Mouse (Mus musculus) limb, embryonic 14.5 days (tissue): Measurements from ENCODE around the gene Polr2a. TPM values are rescaled to one million over a fixed set of nuclear protein-coding genes. Genes with fewer than 3 reads are reported as not detected.

ENCODE experiments used
- ATAC-seq: fragments of 200-750 bp; cut with Nextera tagmentation; 2 replicates; pipeline ENCODE4 v1.8.0; 2017; ENCODE audit warnings: low read depth, moderate number of reproducible peaks, moderate TSS enrichment; ENCODE audit not compliant: low FRiP score
- DNase-seq: peaks from one replicate; pipeline ENCODE4 v3.0.0-alpha.2; 2015; ENCODE audit warnings: low spot score
- H3K27ac ChIP-seq: fragments of 300-500 bp; sonication (generic); replicated peaks from 2 replicates; pipeline ENCODE4 v1.5.1; 2014; ENCODE audit warnings: low read depth, mild to moderate bottlenecking, low read length, moderate library complexity, mixed read lengths
- H3K27me3 ChIP-seq: fragments of 300-500 bp; sonication (generic); 2 replicates; pipeline ENCODE4 v1.6.1; 2014; ENCODE audit warnings: low read length, mixed read lengths; ENCODE audit not compliant: control insufficient read depth, insufficient read depth
- H3K36me3 ChIP-seq: fragments of 300-500 bp; sonication (generic); 2 replicates; pipeline ENCODE4 v1.6.1; 2014; ENCODE audit warnings: mild to moderate bottlenecking, low read length, moderate library complexity, mixed read lengths; ENCODE audit not compliant: control insufficient read depth, insufficient read depth
- H3K4me1 ChIP-seq: fragments of 300-500 bp; sonication (generic); 2 replicates; pipeline ENCODE4 v1.6.1; 2014; ENCODE audit warnings: antibody characterized with exemption, low read length, mixed read lengths; ENCODE audit not compliant: control insufficient read depth, insufficient read depth
- H3K4me2 ChIP-seq: fragments of 300-500 bp; sonication (generic); replicated peaks from 2 replicates; pipeline ENCODE4 v1.6.1; 2014; ENCODE audit warnings: low read depth, mild to moderate bottlenecking, low read length, moderate library complexity; ENCODE audit not compliant: severe bottlenecking
- H3K4me3 ChIP-seq: fragments of 300-500 bp; sonication (generic); replicated peaks from 2 replicates; pipeline ENCODE4 v1.5.1; 2014; ENCODE audit warnings: low read length
- H3K9ac ChIP-seq: fragments of 300-500 bp; sonication (generic); 2 replicates; pipeline ENCODE4 v1.6.1; 2014; ENCODE audit warnings: mild to moderate bottlenecking, low read depth, low read length, moderate library complexity; ENCODE audit not compliant: severe bottlenecking
- H3K9me3 ChIP-seq: fragments of 300-500 bp; sonication (generic); 2 replicates; pipeline ENCODE4 v1.6.1; 2016; ENCODE audit warnings: low read length; ENCODE audit not compliant: control insufficient read depth
- POLR2A ChIP-seq: fragments of 200-500 bp; IDR thresholded peaks from 2 replicates; pipeline ENCODE4 v1.8.0; 2012; ENCODE audit warnings: inconsistent platforms, mild to moderate bottlenecking, moderate library complexity, borderline replicate concordance; ENCODE audit not compliant: insufficient read depth, insufficient read length; ENCODE audit errors: extremely low read depth
- WGBS: fragments of 180-500 bp; shearing (Covaris S2); extraction: QIAGEN DNeasy Blood & Tissue Kit; methylation state at CpG from one replicate; pipeline ENCODE4 v1.1.7; 2014; 5-methylcytosine and 5-hydroxymethylcytosine counted together
- polyA plus RNA-seq, 2 experiments: library from polyadenylated mRNA; depleted of rRNA in 1 of 2; stranded (reverse) in 1 of 2; unstranded in 1 of 2; fragments of >200 nt; fragmentation: Nextera tagmentation in 1 of 2; extraction: Ambion mirVana in 1 of 2; gene quantifications; 2 replicates each; pipeline versions ENCODE4 v1.2.1 to v1.2.3; 2012 to 2014

The Polr2a gene
- polyA plus RNA-seq, 2 experiments: 40.7 to 76.6 TPM

DNA sequence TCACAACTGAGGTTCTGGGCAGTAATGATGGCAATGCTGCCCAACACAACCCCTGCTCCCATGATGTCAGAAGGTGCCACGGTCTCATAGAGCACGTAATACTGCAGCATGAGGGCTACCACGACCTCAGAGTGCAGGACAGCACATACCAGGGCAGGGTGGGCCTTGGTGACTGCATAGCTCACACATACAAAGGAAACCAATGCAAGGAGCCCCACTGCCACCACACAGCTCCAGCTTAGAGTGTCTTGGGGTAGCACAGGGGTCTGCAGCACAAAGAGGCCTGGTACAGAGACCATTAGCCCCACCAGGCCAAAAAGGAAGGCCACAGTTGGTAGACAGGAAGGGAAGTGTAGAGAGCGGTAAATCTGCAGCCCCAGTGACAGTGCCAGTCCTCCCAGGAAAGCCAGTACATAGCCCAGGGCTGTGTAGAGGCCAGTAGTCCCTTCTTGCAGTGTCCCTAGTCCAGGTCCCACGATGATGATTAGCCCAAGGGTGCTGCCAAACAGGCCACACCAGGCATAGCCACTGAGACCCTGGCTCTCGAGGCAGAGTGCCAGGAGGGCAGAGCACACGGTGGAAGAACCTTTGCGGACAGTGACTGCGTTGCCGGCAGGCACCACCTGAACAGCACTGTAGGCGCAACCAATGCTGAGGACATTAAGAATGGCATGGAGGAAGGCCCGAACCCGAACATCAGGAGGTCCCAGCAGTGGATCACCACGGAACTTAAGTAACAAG, 1.9 kb upstream of the Polr2a start:
- WGBS: 86% methylated on average over 14 of the region's 14 CpGs
- DNase-seq: no peak
- Histone ChIP-seq H3K27ac (peak overlapping the region; percentile 95), H3K4me3 (peak overlapping the region; percentile 56), H3K9me3 (no peaks in the 10 kb centered on the region), H3K36me3 (no peaks in the 10 kb centered on the region), H3K27me3 (no peaks in the 10 kb centered on the region), H3K4me2 (peak overlapping the region; percentile 66), H3K9ac (peak overlapping the region; percentile 65; the same call in 1 of the 2 replicates), H3K4me1 (peaks cover 35% of the 10 kb centered on the region)
- TF ChIP-seq POLR2A: no peak
- no peak for ATAC-seq

GRCm38 (mm10) chr11:69758971-69759721, 709 bp upstream of the Polr2a start:
- TF ChIP-seq POLR2A: peak; percentile 63; the same call in 1 of the 2 replicates
- Histone ChIP-seq H3K27me3 (no peaks in the 10 kb centered on the region), H3K27ac (peak overlapping the region; percentile 95), H3K4me1 (peaks cover 34% of the 10 kb centered on the region), H3K4me2 (peak overlapping the region; percentile 66), H3K9ac (peak overlapping the region; percentile 65), H3K36me3 (no peaks in the 10 kb centered on the region), H3K9me3 (no peaks in the 10 kb centered on the region), H3K4me3 (peak overlapping the region; percentile 56)
- WGBS: under 1% methylated on average over 37 of the region's 37 CpGs
- ATAC-seq: peak; percentile 89
- DNase-seq: peak; percentile 95

GRCm38 (mm10) chr11:69758090-69758456, 364 bp downstream of the Polr2a start:
- Histone ChIP-seq H3K27ac (peak overlapping the region; percentile 95), H3K4me1 (peaks cover 34% of the 10 kb centered on the region), H3K9ac (peak overlapping the region; percentile 65), H3K9me3 (no peaks in the 10 kb centered on the region), H3K4me2 (peak overlapping the region; percentile 73), H3K36me3 (no peaks in the 10 kb centered on the region), H3K4me3 (peak overlapping the region; percentile 56), H3K27me3 (no peaks in the 10 kb centered on the region)
- TF ChIP-seq POLR2A: no peak
- peak; percentile 85 for ATAC-seq
- DNase-seq: peak; percentile 94
- 1% methylated on average over 26 of the region's 26 CpGs for WGBS

- ATAC-seq (no peak), DNase-seq (no peak)
- Histone ChIP-seq H3K27me3 (no peaks in the 10 kb centered on the region), H3K4me1 (peaks cover 34% of the 10 kb centered on the region), H3K36me3 (no peaks in the 10 kb centered on the region), H3K4me2 (peak overlapping the region; percentile 73), H3K27ac (peak overlapping the region; percentile 95; the same call in 1 of the 2 replicates), H3K9me3 (no peaks in the 10 kb centered on the region), H3K4me3 (peak overlapping the region; percentile 56), H3K9ac (peak overlapping the region; percentile 65)
- TF ChIP-seq POLR2A: no peak
- 38% methylated on average over 9 of the region's 9 CpGs for WGBS
These were observed 941 bp downstream of the Polr2a start for GRCm38 (mm10) chr11:69757303-69758089.

- no peak for TF ChIP-seq POLR2A
- DNase-seq (peak; percentile 75), ATAC-seq (no peak)
- Histone ChIP-seq H3K4me2 (0 out of 2 replicates have a peak overlapping the region, but pooled peaks have one; percentile 37), H3K27me3 (no peaks in the 10 kb centered on the region), H3K4me3 (no peak overlapping the region), H3K36me3 (no peaks in the 10 kb centered on the region), H3K27ac (no peak overlapping the region), H3K4me1 (peaks cover 24% of the 10 kb centered on the region), H3K9me3 (no peaks in the 10 kb centered on the region), H3K9ac (no peak overlapping the region)
- 61% methylated on average over 3 of the region's 3 CpGs for WGBS
These were observed 3.7 kb downstream of the Polr2a start for GRCm38 (mm10) chr11:69754701-69755100.
